Mouse (Mus musculus) cortical plate, adult 2 months (tissue): ENCODE measurements around the gene Ascc1.

ENCODE experiments used
- CTCF ChIP-seq: fragments of 200-500 bp; IDR thresholded peaks from 2 replicates; pipeline ENCODE4 v1.5.1; 2011; ENCODE audit warnings: mild to moderate bottlenecking, control low read depth, low read length; ENCODE audit not compliant: insufficient read depth; ENCODE audit errors: extremely low read depth
- POLR2A ChIP-seq: fragments of 200-500 bp; IDR thresholded peaks from 2 replicates; pipeline ENCODE4 v1.6.1; 2011; ENCODE audit warnings: mild to moderate bottlenecking, low read length, control low read depth; ENCODE audit not compliant: insufficient read depth; ENCODE audit errors: extremely low read depth

- TF ChIP-seq POLR2A: no peak
- no peak for TF ChIP-seq CTCF
Measured at GRCm38 (mm10) chr10:60028181-60028580, 25.6 kb downstream of the Ascc1 start.
